Mouse (Mus musculus): ENCODE data around the gene Ccm2. TPM values are rescaled to one million over a fixed set of nuclear protein-coding genes. Genes with fewer than 3 reads are reported as not detected.
"Not testable (repeated sequence)": the region's sequence is repeated elsewhere in the genome, so short reads cannot be mapped to it uniquely, and the experiment has no call there.

The Ccm2 gene
- polyA plus RNA-seq, 1 experiment from 2014 or later = 102 TPM

GRCm38 (mm10) chr11:6523662-6524088, 23.0 kb upstream of the Ccm2 start:
- Histone ChIP-seq H3K4me1 (peaks cover 17% of the 10 kb centered on the region), H3K4me3 (no peak overlapping the region), H3K4me2 (replicated peaks) (no peak overlapping the region), H3K36me3 (peaks cover 30% of the 10 kb centered on the region), H3K9ac (no peak overlapping the region), H3K27me3 (no peaks in the 10 kb centered on the region), H3K27ac (no peak overlapping the region), H3K9me3 (no peaks in the 10 kb centered on the region)
- no peak for ATAC-seq (ENCODE audit: low FRiP score, low read depth)
- WGBS = 57% methylated on average over 1 of the region's 1 CpGs

- Histone ChIP-seq H3K4me2 (replicated peaks) (no peak overlapping the region), H3K9ac (no peak overlapping the region), H3K27me3 (no peaks in the 10 kb centered on the region), H3K27ac (no peak overlapping the region), H3K4me1 (peaks cover 17% of the 10 kb centered on the region), H3K9me3 (no peaks in the 10 kb centered on the region), H3K36me3 (peaks cover 30% of the 10 kb centered on the region), H3K4me3 (no peak overlapping the region)
- WGBS = 91% methylated on average over 8 of the region's 8 CpGs
- ATAC-seq (ENCODE audit: low FRiP score, low read depth) = no peak
These were observed 22.4 kb upstream of the Ccm2 start for GRCm38 (mm10) chr11:6524165-6524879.

GRCm38 (mm10) chr11:6524880-6525238, 21.8 kb upstream of the Ccm2 start:
- Histone ChIP-seq H3K4me3 (no peak overlapping the region), H3K4me2 (replicated peaks) (no peak overlapping the region), H3K27me3 (no peaks in the 10 kb centered on the region), H3K36me3 (peaks cover 30% of the 10 kb centered on the region), H3K27ac (no peak overlapping the region), H3K9me3 (no peaks in the 10 kb centered on the region), H3K9ac (no peak overlapping the region), H3K4me1 (peaks cover 17% of the 10 kb centered on the region)
- no peak for ATAC-seq (ENCODE audit: low FRiP score, low read depth)
- WGBS = 85% methylated on average over 4 of the region's 4 CpGs

- Histone ChIP-seq H3K27me3 (no peaks in the 10 kb centered on the region), H3K36me3 (peaks cover 30% of the 10 kb centered on the region), H3K4me1 (peaks cover 17% of the 10 kb centered on the region), H3K9ac (no peak overlapping the region), H3K4me2 (replicated peaks) (no peak overlapping the region), H3K4me3 (no peak overlapping the region), H3K9me3 (no peaks in the 10 kb centered on the region), H3K27ac (no peak overlapping the region)
- WGBS = 96% methylated on average over 1 of the region's 1 CpGs
- ATAC-seq (ENCODE audit: low FRiP score, low read depth) = no peak
These were observed 21.4 kb upstream of the Ccm2 start for GRCm38 (mm10) chr11:6525241-6525640.

- Histone ChIP-seq H3K4me1 (peaks cover 17% of the 10 kb centered on the region), H3K4me2 (replicated peaks) (peak overlapping the region; percentile 92), H3K9ac (peak overlapping the region; percentile 84), H3K4me3 (peak overlapping the region; percentile 73), H3K36me3 (peaks cover 30% of the 10 kb centered on the region)
- not testable (repeated sequence) for H3K27me3 ChIP-seq; H3K9me3 ChIP-seq; ATAC-seq (ENCODE audit: low FRiP score, low read depth); H3K27ac ChIP-seq
- 61% methylated on average over 12 of the region's 16 CpGs for WGBS
These were observed 20.0 kb upstream of the Ccm2 start for GRCm38 (mm10) chr11:6526526-6527255.

GRCm38 (mm10) chr11:6527256-6528185, 19.2 kb upstream of the Ccm2 start:
- Histone ChIP-seq H3K27ac (peak overlapping the region; percentile 82), H3K27me3 (no peaks in the 10 kb centered on the region), H3K4me3 (peak overlapping the region; percentile 73), H3K9me3 (no peaks in the 10 kb centered on the region), H3K9ac (peak overlapping the region; percentile 84), H3K4me2 (replicated peaks) (peak overlapping the region; percentile 92), H3K4me1 (peaks cover 17% of the 10 kb centered on the region), H3K36me3 (peaks cover 30% of the 10 kb centered on the region)
- ATAC-seq (ENCODE audit: low FRiP score, low read depth) = peak; percentile 11; the same call in 1 of the 2 replicates
- 12% methylated on average over 10 of the region's 10 CpGs for WGBS

- Histone ChIP-seq H3K9me3 (no peaks in the 10 kb centered on the region), H3K4me3 (peak overlapping the region; percentile 73), H3K27ac (peak overlapping the region; percentile 82), H3K27me3 (no peaks in the 10 kb centered on the region), H3K4me1 (peaks cover 17% of the 10 kb centered on the region), H3K36me3 (peaks cover 30% of the 10 kb centered on the region), H3K9ac (peak overlapping the region; percentile 84), H3K4me2 (replicated peaks) (peak overlapping the region; percentile 92)
- WGBS = under 1% methylated on average over 51 of the region's 51 CpGs
- peak; percentile 96 for ATAC-seq (ENCODE audit: low FRiP score, low read depth)
These were observed 18.3 kb upstream of the Ccm2 start for GRCm38 (mm10) chr11:6528186-6529006.

GRCm38 (mm10) chr11:6529961-6530360, 16.7 kb upstream of the Ccm2 start:
- Histone ChIP-seq H3K4me2 (replicated peaks) (no peak overlapping the region), H3K27ac (no peak overlapping the region), H3K9me3 (no peaks in the 10 kb centered on the region), H3K4me1 (peaks cover 17% of the 10 kb centered on the region), H3K27me3 (no peaks in the 10 kb centered on the region), H3K4me3 (no peak overlapping the region), H3K36me3 (peaks cover 17% of the 10 kb centered on the region), H3K9ac (no peak overlapping the region)
- WGBS = 87% methylated on average over 8 of the region's 8 CpGs
- ATAC-seq (ENCODE audit: low FRiP score, low read depth) = no peak

GRCm38 (mm10) chr11:6530746-6531145, 15.9 kb upstream of the Ccm2 start:
- 88% methylated on average over 3 of the region's 3 CpGs for WGBS
- H3K27me3 ChIP-seq = no peaks in the 10 kb centered on the region
- H3K4me1 ChIP-seq = peaks cover 17% of the 10 kb centered on the region
- ATAC-seq (ENCODE audit: low FRiP score, low read depth) = no peak
- no peak overlapping the region for H3K27ac ChIP-seq
- no peak overlapping the region for H3K4me2 ChIP-seq (replicated peaks)
- peaks cover 9% of the 10 kb centered on the region for H3K36me3 ChIP-seq
- no peak overlapping the region for H3K9ac ChIP-seq
- H3K9me3 ChIP-seq = no peaks in the 10 kb centered on the region
- no peak overlapping the region for H3K4me3 ChIP-seq

- H3K4me2 ChIP-seq (replicated peaks) = no peak overlapping the region
- H3K27me3 ChIP-seq = no peaks in the 10 kb centered on the region
- H3K36me3 ChIP-seq = no peaks in the 10 kb centered on the region
- H3K9ac ChIP-seq = no peak overlapping the region
- H3K9me3 ChIP-seq = no peaks in the 10 kb centered on the region
- no peak overlapping the region for H3K4me3 ChIP-seq
- no peak overlapping the region for H3K27ac ChIP-seq
- ATAC-seq (ENCODE audit: low FRiP score, low read depth) = no peak
- WGBS = 74% methylated on average over 3 of the region's 3 CpGs
- peaks cover 19% of the 10 kb centered on the region for H3K4me1 ChIP-seq
These were observed 2.0 kb upstream of the Ccm2 start for GRCm38 (mm10) chr11:6544683-6545082.

GRCm38 (mm10) chr11:6545186-6545856, 1.4 kb upstream of the Ccm2 start:
- Histone ChIP-seq H3K9me3 (no peaks in the 10 kb centered on the region), H3K4me3 (no peak overlapping the region), H3K4me2 (replicated peaks) (no peak overlapping the region), H3K36me3 (peaks cover 4% of the 10 kb centered on the region; the same call in 1 of the 2 replicates), H3K27me3 (no peaks in the 10 kb centered on the region), H3K4me1 (peaks cover 19% of the 10 kb centered on the region), H3K9ac (no peak overlapping the region), H3K27ac (peak overlapping the region; percentile 98)
- 95% methylated on average over 4 of the region's 4 CpGs for WGBS
- no peak for ATAC-seq (ENCODE audit: low FRiP score, low read depth)

All from limb, embryonic 13.5 days (tissue).